Mouse (Mus musculus) brown adipose tissue, adult 24 weeks (tissue): ENCODE data around the gene Arntl. TPM values are rescaled to one million over a fixed set of nuclear protein-coding genes. Genes with fewer than 3 reads are reported as not detected.

Experiments
- H3K27ac ChIP-seq: fragments of 200-500 bp; replicated peaks from 2 replicates; pipeline ENCODE4 v1.5.1; 2012; ENCODE audit warnings: low read depth, mild to moderate bottlenecking, low read length
- H3K4me1 ChIP-seq: fragments of 200-500 bp; 2 replicates; pipeline ENCODE4 v1.6.1; 2012; ENCODE audit warnings: low read length, mixed read lengths; ENCODE audit not compliant: control insufficient read depth, insufficient read depth, insufficient read length
- H3K4me3 ChIP-seq: fragments of 200-500 bp; 2 replicates; pipeline ENCODE4 v1.5.1; 2012; ENCODE audit warnings: low read depth, mild to moderate bottlenecking, low read length, moderate library complexity; ENCODE audit not compliant: insufficient read depth
- polyA plus RNA-seq: library from polyadenylated mRNA; stranded (reverse); fragments of >200 nt; gene quantifications from 2 replicates; pipeline ENCODE4 v1.2.4, GENCODE M21; 2012; ENCODE audit not compliant: missing spikeins, insufficient read depth, insufficient read length

Arntl gene
- polyA plus RNA-seq, 1 experiment, result 5.0 TPM

DNA sequence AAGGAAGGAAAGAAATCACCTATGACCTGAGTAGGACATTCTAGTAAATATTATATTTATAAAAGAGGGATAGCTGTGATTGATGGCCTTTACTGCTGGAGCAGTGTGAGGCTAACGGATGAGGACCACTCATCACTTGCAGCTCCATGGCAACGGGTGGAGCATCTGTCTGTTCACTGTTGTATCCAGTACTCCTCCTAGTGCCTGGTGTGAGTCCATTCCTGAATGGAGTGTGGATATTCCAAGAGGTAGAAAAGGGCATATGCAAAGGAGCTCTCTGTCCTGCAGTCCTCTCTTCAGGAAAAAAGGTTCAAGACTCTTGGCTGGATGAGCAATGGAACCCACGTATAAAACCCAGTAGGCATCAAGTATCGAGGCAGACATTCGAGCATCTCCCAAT is 15.6 kb downstream of the Arntl start:
- no peak overlapping the region for H3K27ac ChIP-seq
- H3K4me3 ChIP-seq, result no peak overlapping the region
- peaks cover 5% of the 10 kb centered on the region for H3K4me1 ChIP-seq

GRCm38 (mm10) chr7:113224620-113225019 is 17.4 kb downstream of the Arntl start:
- Histone ChIP-seq H3K4me3 (no peak overlapping the region), H3K4me1 (peaks cover under 1% of the 10 kb centered on the region), H3K27ac (no peak overlapping the region)

GRCm38 (mm10) chr7:113228498-113228897 is 21.2 kb downstream of the Arntl start:
- H3K4me3 ChIP-seq, result no peak overlapping the region
- peaks cover 6% of the 10 kb centered on the region for H3K4me1 ChIP-seq
- H3K27ac ChIP-seq, result no peak overlapping the region

- Histone ChIP-seq H3K4me1 (peaks cover 14% of the 10 kb centered on the region), H3K4me3 (no peak overlapping the region), H3K27ac (no peak overlapping the region)
These were observed 28.9 kb downstream of the Arntl start for GRCm38 (mm10) chr7:113236135-113236534.

DNA sequence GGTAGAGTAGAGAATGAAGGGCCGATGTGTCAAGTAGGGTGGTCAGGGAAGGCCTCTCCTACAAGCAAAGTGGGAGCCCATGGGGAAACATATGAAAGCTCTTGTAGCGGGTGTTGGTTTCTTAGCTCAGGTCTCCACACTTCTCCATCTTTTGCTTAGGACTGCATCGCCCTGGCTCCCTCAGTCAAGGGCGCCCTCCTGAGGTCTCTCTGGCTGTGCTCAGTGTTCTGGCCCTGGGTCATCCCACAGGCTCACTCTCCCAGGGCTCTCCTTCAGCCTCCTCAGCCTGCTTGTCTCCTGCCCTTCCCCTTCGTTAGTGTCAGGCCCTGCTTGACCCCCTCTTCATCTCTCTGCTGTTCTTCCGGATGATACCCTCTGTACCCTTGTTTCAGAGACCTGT is 31.1 kb downstream of the Arntl start:
- peaks cover 30% of the 10 kb centered on the region for H3K4me1 ChIP-seq
- H3K27ac ChIP-seq, result no peak overlapping the region
- no peak overlapping the region for H3K4me3 ChIP-seq

GRCm38 (mm10) chr7:113239448-113240130 is 32.3 kb downstream of the Arntl start:
- Histone ChIP-seq H3K27ac (no peak overlapping the region), H3K4me1 (peaks cover 33% of the 10 kb centered on the region), H3K4me3 (no peak overlapping the region)

DNA sequence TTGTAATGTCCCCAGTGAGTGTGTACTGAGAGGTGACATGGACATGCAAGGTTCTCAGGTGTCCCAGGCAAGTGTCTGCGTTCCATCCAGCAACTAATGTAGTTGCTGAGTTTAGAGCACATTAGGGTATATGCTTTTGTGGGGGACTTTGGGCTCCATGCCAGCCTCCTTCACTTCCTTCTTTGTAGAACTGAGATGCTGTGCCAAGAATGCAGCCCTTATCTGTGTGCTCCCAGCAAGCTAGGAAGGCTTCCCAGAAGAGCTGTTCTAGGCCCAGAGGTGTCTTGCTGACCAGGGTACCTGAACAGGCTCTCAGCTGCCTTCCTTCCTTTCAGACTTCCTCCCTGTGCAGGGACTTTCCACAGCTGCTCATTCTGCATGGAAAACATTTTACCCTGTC is 33.2 kb downstream of the Arntl start:
- Histone ChIP-seq H3K4me1 (peaks cover 33% of the 10 kb centered on the region), H3K27ac (no peak overlapping the region), H3K4me3 (no peak overlapping the region)

DNA sequence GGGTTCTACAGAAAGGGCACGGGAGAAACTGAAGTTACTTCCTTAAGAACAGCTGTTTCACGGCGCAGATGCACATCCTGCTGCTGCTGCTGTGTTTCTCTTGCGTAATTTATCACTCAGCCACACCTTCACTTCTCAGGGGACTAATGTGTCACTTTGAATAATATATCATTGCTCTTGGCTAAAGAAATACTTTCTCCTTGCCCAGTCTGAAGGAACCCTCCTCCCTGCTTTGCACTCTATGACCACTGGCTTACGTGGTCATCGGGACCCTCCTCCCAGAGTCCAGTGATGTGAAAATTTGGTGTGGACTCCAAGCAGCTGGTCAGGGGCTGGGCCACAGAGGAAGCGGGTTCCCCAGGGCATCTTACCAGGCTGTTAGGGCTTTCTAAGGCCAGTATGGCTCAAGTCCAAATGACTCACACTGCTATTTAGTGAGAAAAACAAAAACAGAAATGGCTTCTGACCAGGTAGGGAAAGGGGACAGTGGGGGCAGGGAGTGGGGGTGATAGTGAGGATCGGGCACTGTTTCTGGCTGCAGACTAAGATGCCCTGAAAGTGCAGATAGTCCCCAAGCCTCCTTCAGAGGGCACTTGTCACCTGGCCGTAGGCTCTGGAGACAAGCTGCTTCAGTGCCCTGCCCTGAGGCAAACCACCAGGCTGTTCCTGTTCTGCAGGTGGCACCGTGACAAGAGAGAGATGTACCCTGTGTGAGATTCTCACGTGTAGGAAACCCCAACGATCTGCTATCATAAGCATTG is 34.8 kb downstream of the Arntl start:
- peaks cover 33% of the 10 kb centered on the region for H3K4me1 ChIP-seq
- H3K4me3 ChIP-seq, result no peak overlapping the region
- H3K27ac ChIP-seq, result peak overlapping the region; percentile 56

DNA sequence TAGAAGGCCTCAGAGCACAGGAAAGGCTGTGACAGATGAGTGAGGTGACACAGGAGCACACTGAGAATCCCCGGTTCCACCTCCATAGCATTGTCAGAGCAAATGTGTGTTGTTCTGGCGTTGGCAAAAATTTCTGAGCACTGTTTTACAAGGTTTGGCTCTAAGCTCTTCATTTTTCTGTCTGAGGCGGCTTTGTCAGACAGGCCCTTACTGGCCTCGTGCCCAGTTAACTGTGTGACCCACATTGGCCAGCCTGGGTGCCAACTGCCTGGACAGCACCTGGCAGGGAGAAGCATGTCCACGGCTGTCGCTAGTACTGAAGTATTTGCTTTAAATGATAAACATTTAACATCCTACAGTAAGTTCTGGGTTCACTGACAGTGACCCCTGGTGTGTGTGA is 35.4 kb downstream of the Arntl start:
- peak overlapping the region; percentile 56 for H3K27ac ChIP-seq
- no peak overlapping the region for H3K4me3 ChIP-seq
- H3K4me1 ChIP-seq, result peaks cover 33% of the 10 kb centered on the region

- Histone ChIP-seq H3K4me1 (peaks cover 33% of the 10 kb centered on the region), H3K4me3 (no peak overlapping the region), H3K27ac (no peak overlapping the region)
These were observed 37.9 kb downstream of the Arntl start for GRCm38 (mm10) chr7:113245144-113245543.

GRCm38 (mm10) chr7:113246512-113246911 is 39.2 kb downstream of the Arntl start:
- no peak overlapping the region for H3K27ac ChIP-seq
- peaks cover 28% of the 10 kb centered on the region for H3K4me1 ChIP-seq
- H3K4me3 ChIP-seq, result no peak overlapping the region

DNA sequence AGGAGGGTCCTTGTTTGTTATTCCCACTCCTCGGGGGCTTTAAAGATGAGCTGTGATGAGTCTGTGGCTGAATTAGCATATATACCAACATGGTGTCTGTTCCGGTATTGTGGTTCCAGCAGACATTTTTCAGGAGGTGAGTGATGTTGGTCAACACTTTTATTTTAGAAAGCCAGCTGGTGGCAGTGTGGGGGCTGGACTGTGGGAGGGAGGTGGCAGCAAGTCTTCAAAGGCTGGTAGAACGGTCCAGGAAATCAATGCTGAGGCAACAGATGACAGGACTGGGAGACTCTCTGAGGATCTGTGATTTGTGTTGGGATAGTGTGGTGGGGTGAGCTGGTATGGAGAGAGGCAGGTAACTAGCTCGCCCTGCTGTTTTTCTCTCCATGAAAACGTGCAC is 39.9 kb downstream of the Arntl start:
- H3K4me1 ChIP-seq, result peaks cover 30% of the 10 kb centered on the region

GRCm38 (mm10) chr7:113249134-113249825 is 42.0 kb downstream of the Arntl start:
- Histone ChIP-seq H3K27ac (no peak overlapping the region), H3K4me1 (peaks cover 37% of the 10 kb centered on the region), H3K4me3 (no peak overlapping the region)

More for the DNA sequence above, 39.9 kb downstream of the Arntl start:
- Histone ChIP-seq H3K4me3 (no peak overlapping the region), H3K27ac (no peak overlapping the region)

DNA sequence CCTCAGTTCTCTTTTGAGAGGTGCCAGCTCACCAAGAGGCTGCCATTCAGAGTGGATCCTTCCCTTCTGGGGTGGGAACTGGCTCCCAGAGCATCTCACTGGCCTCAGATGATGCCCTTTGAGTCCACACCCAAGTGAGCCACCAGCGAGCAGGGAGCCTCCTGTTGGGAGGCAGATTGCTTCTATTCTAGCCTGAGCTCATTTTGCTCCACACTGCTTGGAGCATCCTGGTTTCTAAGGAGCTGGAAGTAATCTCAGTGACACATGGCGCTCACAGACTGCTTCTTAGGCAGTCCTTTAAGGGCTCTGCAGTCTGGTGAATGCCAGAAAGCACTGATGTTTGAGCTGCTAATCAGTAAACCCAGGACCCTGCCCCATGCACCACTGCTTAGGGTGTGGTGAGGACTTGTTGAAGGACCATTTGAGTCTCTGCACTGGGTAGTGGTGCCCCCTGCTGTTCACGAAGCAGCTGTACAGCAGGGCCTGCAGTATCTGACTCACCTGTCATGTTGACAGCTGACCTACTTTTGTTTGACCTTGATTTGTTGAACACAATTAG is 43.2 kb downstream of the Arntl start:
- Histone ChIP-seq H3K27ac (no peak overlapping the region), H3K4me1 (peaks cover 41% of the 10 kb centered on the region), H3K4me3 (no peak overlapping the region)

GRCm38 (mm10) chr7:113251001-113251400 is 43.7 kb downstream of the Arntl start:
- peaks cover 42% of the 10 kb centered on the region for H3K4me1 ChIP-seq
- H3K27ac ChIP-seq, result no peak overlapping the region
- no peak overlapping the region for H3K4me3 ChIP-seq
